Mouse (Mus musculus): ENCODE measurements at regions not wholly inside any gene's neighbourhood (a gene's known extent, or its start where the extent isn't known, plus 50 kb on each side); places are given as distances from the start of the nearest gene placed in this dataset.
A peak's percentile ranks its signal among the peaks of the same experiment; 100 is the strongest.
"Not testable (repeated sequence)": the region's sequence is repeated elsewhere in the genome, so short reads cannot be mapped to it uniquely, and the experiment has no call there.

DNA sequence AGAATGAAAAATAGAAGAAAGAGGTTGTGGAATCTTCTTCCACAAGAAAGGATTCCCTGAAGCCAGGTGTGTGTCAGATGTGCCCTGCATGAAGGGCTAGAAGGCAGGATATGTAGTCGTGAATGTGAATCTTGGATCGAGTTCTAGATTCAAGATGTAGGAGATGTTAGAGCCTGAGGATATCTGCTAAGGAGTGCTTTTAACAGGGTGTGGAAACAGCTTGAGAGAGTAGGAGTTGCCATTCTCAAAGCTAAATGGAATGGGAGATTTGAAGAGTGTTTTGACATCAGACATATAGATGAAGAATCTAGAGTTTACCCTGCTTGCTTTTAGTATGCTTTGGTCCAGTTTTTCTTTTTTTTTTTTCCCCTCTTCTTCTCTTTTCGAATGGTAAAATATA lies 590.3 kb downstream of the Sis start:
- no peak overlapping the region for H3K4me2 ChIP-seq (ENCODE audit: low read length)
- ATAC-seq (no peak), DNase-seq (ENCODE audit: low spot score) (no peak)
- no peak overlapping the region for H3K9ac ChIP-seq (ENCODE audit: low read length)
- H3K27me3 ChIP-seq (replicated peaks; ENCODE audit: control insufficient read depth, insufficient read depth, low read length), result no peaks in the 10 kb centered on the region
- H3K4me3 ChIP-seq (ENCODE audit: low read depth, low read length), result no peak overlapping the region
- H3K27ac ChIP-seq (ENCODE audit: low read depth, low read length), result no peak overlapping the region
- H3K36me3 ChIP-seq (ENCODE audit: control insufficient read depth, insufficient read depth, low read length), result no peaks in the 10 kb centered on the region
- no peaks in the 10 kb centered on the region for H3K9me3 ChIP-seq (replicated peaks; ENCODE audit: control insufficient read depth, low read length)
- no peaks in the 10 kb centered on the region for H3K4me1 ChIP-seq (ENCODE audit: control insufficient read depth, insufficient read depth, low read length)
- WGBS, result 93% methylated on average over 3 of the region's 3 CpGs

- H3K4me3 ChIP-seq (ENCODE audit: low read depth, low read length); H3K36me3 ChIP-seq (ENCODE audit: control insufficient read depth, insufficient read depth, low read length); ATAC-seq; DNase-seq (ENCODE audit: low spot score); H3K4me1 ChIP-seq (ENCODE audit: control insufficient read depth, insufficient read depth, low read length); H3K27ac ChIP-seq (ENCODE audit: low read depth, low read length); H3K9ac ChIP-seq (ENCODE audit: low read length); H3K27me3 ChIP-seq (replicated peaks; ENCODE audit: control insufficient read depth, insufficient read depth, low read length); H3K9me3 ChIP-seq (replicated peaks; ENCODE audit: control insufficient read depth, low read length); H3K4me2 ChIP-seq (ENCODE audit: low read length): not testable (repeated sequence)
- 94% methylated on average over 3 of the region's 4 CpGs for WGBS
Observed at GRCm38 (mm10) chr3:72359906-72360305, 607.8 kb downstream of the Sis start.

- DNase-seq (ENCODE audit: low spot score), result peak; percentile 63
- no peaks in the 10 kb centered on the region for H3K27me3 ChIP-seq (replicated peaks; ENCODE audit: control insufficient read depth, insufficient read depth, low read length)
- no peaks in the 10 kb centered on the region for H3K9me3 ChIP-seq (replicated peaks; ENCODE audit: control insufficient read depth, low read length)
- ATAC-seq, result 0 out of 2 replicates have a peak, but pooled peaks have one; percentile 18
- 83% methylated on average over 1 of the region's 1 CpGs for WGBS
- no peaks in the 10 kb centered on the region for H3K36me3 ChIP-seq (ENCODE audit: control insufficient read depth, insufficient read depth, low read length)
- H3K27ac ChIP-seq (ENCODE audit: low read depth, low read length), result no peak overlapping the region
- no peaks in the 10 kb centered on the region for H3K4me1 ChIP-seq (ENCODE audit: control insufficient read depth, insufficient read depth, low read length)
- H3K9ac ChIP-seq (ENCODE audit: low read length), result no peak overlapping the region
- H3K4me3 ChIP-seq (ENCODE audit: low read depth, low read length), result no peak overlapping the region
- H3K4me2 ChIP-seq (ENCODE audit: low read length), result no peak overlapping the region
Observed at GRCm38 (mm10) chr3:72328066-72328465, 639.6 kb downstream of the Sis start.

DNA sequence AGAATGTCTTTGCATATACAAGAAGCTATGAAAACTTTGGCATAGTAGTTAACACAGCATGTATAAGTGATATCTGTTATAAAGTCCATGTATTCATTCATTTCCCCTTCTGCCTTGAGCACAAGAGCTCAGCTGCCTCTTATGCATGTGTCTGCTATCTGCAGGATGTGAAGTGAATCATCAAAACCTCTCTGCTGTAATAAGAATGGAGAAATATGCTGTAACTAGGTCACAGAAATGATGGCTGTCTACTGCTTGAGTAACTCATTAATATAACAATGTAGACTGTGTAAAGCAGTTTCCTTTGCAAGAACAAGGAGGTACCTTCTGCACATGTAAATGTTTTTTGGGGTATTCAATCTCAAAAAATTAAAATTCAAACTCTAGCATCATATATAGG lies 643.8 kb downstream of the Sis start:
- Histone ChIP-seq H3K4me3 (ENCODE audit: low read depth, low read length) (no peak overlapping the region), H3K27me3 (replicated peaks; ENCODE audit: control insufficient read depth, insufficient read depth, low read length) (no peaks in the 10 kb centered on the region), H3K9me3 (replicated peaks; ENCODE audit: control insufficient read depth, low read length) (no peaks in the 10 kb centered on the region), H3K9ac (ENCODE audit: low read length) (no peak overlapping the region), H3K27ac (ENCODE audit: low read depth, low read length) (no peak overlapping the region), H3K36me3 (ENCODE audit: control insufficient read depth, insufficient read depth, low read length) (no peaks in the 10 kb centered on the region), H3K4me2 (ENCODE audit: low read length) (no peak overlapping the region), H3K4me1 (ENCODE audit: control insufficient read depth, insufficient read depth, low read length) (no peaks in the 10 kb centered on the region)
- DNase-seq (ENCODE audit: low spot score), result no peak
- ATAC-seq, result no peak

DNA sequence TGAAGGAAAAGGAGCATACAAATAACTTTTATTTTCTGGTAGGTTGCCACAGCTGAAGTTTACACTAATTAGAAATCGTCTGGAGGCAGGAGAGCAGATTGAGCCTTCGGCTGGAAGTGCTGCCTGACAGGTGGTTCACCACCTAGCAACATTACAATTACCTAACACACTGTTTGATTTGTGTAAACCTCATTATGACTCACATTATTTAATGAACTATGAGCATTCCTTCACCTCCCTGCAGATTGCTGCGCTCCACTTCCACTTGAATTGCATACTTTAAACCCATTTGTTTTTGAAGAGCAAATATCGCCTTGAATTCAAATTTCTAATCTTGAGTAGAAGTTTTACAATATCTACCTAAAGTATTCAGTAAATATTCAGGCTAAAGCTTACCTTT lies 663.0 kb downstream of the Sis start:
- no peak overlapping the region for H3K9ac ChIP-seq (ENCODE audit: low read length)
- H3K9me3 ChIP-seq (replicated peaks; ENCODE audit: control insufficient read depth, low read length), result no peaks in the 10 kb centered on the region
- DNase-seq (ENCODE audit: low spot score), result peak; percentile 38
- no peaks in the 10 kb centered on the region for H3K27me3 ChIP-seq (replicated peaks; ENCODE audit: control insufficient read depth, insufficient read depth, low read length)
- H3K36me3 ChIP-seq (ENCODE audit: control insufficient read depth, insufficient read depth, low read length), result no peaks in the 10 kb centered on the region
- 38% methylated on average over 4 of the region's 4 CpGs for WGBS
- H3K4me2 ChIP-seq (ENCODE audit: low read length), result no peak overlapping the region
- ATAC-seq, result 0 out of 2 replicates have a peak, but pooled peaks have one; percentile 23
- H3K4me3 ChIP-seq (ENCODE audit: low read depth, low read length), result no peak overlapping the region
- no peak overlapping the region for H3K27ac ChIP-seq (ENCODE audit: low read depth, low read length)
- no peaks in the 10 kb centered on the region for H3K4me1 ChIP-seq (ENCODE audit: control insufficient read depth, insufficient read depth, low read length)

All from forebrain, embryonic 14.5 days (tissue).